Mouse (Mus musculus): ENCODE results near the gene Cdk6. TPM values are rescaled to one million over a fixed set of nuclear protein-coding genes. Genes with fewer than 3 reads are reported as not detected.

Cdk6 gene
- polyA plus RNA-seq, 1 experiment, result 10.0 TPM

DNA sequence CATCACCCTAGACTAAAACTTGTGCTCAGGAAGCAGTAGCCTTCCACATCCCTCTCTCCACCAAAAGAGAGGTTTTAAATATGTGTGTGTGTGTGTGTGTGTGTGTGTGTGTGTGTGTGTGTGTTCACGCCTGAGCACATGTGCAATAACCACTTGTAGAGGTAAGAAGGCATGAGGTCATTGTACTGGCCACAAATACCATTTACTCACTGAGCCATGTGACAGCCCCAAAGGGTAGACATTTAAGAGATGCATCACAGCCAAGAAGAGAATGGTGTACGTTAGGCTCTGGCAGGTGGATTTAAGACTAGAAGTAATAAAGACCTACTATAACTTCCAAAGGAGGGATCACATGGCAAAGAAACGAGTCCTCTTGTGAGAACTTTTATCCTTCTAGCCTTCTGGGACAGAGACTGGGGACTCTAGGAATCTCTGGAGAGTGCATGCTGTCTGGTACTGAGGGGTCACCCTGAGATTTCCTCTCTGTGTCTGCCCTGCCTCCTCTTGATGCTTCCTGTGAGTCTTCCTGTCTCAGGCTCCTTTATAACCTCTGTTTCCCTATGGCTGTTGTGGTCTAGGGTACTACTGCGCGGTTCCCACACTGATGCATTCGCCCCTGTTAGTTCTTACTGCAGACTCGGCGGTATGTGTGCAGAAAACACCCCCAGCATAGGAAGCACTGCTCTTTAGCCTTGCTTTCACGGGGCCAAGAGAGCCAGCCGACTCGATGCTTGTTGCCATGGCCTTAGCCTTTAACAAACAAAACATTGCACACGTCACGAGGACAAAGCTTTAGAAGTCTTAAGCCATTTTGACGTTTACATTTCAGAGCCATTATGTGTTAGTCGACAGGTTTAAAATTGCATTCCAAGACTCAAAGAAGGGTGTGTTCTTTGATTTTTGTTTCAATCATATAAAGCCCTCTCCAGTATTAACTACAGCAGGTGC, 22.0 kb downstream of the Cdk6 start:
- no peak for DNase-seq (ENCODE audit: low read depth)
- no peak for TF ChIP-seq POLR2A (IDR thresholded peaks at IDR 0.05; ENCODE audit: borderline replicate concordance, extremely low read depth, insufficient read depth, insufficient read length, poor library complexity, severe bottlenecking)
- TF ChIP-seq CTCF (IDR thresholded peaks at IDR 0.05; ENCODE audit: borderline replicate concordance, extremely low read depth, insufficient read depth, insufficient read length), result no peak

DNA sequence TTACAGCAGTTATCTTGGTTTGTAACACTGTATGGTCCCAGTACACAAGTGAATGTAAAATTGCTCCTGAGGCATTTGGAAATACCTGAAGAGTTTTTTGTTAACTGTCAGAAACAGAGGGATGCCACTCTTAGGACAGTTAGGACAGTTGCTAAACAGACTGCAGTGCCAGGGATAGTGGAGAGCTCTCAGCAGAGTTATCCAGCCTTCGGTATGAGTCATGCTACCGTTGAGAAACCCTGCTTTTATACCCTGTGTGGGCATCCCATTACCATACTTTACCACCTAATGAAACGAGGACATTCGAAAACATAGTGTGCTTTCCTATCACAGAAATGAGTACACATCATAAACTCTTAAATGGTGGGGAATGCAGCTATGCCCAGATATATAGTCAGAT, 25.8 kb downstream of the Cdk6 start:
- DNase-seq (ENCODE audit: low read depth), result no peak

DNA sequence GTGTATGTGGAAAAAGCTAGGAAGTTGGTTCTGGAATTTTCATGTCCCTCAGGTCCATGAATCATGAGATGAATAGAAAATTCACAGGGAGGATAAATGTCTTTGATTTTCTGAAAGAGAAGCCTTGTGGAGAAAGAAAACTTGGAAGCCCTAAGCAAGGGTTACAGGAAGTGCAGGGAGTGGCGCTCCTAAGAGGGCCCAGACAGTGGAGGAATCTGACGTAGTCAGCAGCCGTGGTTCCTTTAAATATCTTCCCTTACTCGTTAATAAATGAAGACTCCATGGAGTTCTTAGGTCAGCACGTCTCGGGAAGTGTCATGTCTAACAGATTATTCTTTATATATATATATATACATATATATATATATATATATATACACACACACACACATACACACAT, 28.0 kb downstream of the Cdk6 start:
- no peak for TF ChIP-seq CTCF (IDR thresholded peaks at IDR 0.05; ENCODE audit: borderline replicate concordance, extremely low read depth, insufficient read depth, insufficient read length)
- TF ChIP-seq POLR2A (IDR thresholded peaks at IDR 0.05; ENCODE audit: borderline replicate concordance, extremely low read depth, insufficient read depth, insufficient read length, poor library complexity, severe bottlenecking), result no peak
- no peak for DNase-seq (ENCODE audit: low read depth)

More for the DNA sequence above, 25.8 kb downstream of the Cdk6 start:
- TF ChIP-seq POLR2A (IDR thresholded peaks at IDR 0.05; ENCODE audit: borderline replicate concordance, extremely low read depth, insufficient read depth, insufficient read length, poor library complexity, severe bottlenecking), result no peak
- TF ChIP-seq CTCF (IDR thresholded peaks at IDR 0.05; ENCODE audit: borderline replicate concordance, extremely low read depth, insufficient read depth, insufficient read length), result no peak

- no peak for TF ChIP-seq POLR2A (IDR thresholded peaks at IDR 0.05; ENCODE audit: borderline replicate concordance, extremely low read depth, insufficient read depth, insufficient read length, poor library complexity, severe bottlenecking)
- TF ChIP-seq CTCF (IDR thresholded peaks at IDR 0.05; ENCODE audit: borderline replicate concordance, extremely low read depth, insufficient read depth, insufficient read length), result no peak
- DNase-seq (ENCODE audit: low read depth), result no peak
Observed at GRCm38 (mm10) chr5:3371212-3371611, 29.9 kb downstream of the Cdk6 start.

DNA sequence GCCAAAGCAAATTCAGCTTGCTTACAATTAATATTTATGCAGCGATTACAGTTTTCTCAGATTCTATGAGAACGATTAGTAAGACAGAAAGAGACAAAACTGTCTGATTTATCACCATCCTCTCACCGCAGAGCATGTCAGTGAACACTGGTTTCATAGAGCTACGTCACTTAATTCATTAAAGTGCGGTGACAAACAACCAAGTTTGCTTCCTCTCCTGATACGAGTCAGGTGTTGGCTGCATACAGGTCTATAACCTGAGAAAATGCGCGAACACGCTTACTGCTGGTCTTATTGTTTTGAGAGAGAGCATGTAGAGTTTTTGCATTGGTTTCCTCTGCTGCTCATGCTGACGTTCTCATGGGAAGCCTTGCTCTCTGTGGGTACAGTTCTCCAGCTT, 31.9 kb downstream of the Cdk6 start:
- TF ChIP-seq POLR2A (IDR thresholded peaks at IDR 0.05; ENCODE audit: borderline replicate concordance, extremely low read depth, insufficient read depth, insufficient read length, poor library complexity, severe bottlenecking) (no peak), CTCF (IDR thresholded peaks at IDR 0.05; ENCODE audit: borderline replicate concordance, extremely low read depth, insufficient read depth, insufficient read length) (no peak)
- DNase-seq (ENCODE audit: low read depth), result no peak

GRCm38 (mm10) chr5:3374763-3375162, 33.5 kb downstream of the Cdk6 start:
- TF ChIP-seq CTCF (IDR thresholded peaks at IDR 0.05; ENCODE audit: borderline replicate concordance, extremely low read depth, insufficient read depth, insufficient read length) (no peak), POLR2A (IDR thresholded peaks at IDR 0.05; ENCODE audit: borderline replicate concordance, extremely low read depth, insufficient read depth, insufficient read length, poor library complexity, severe bottlenecking) (no peak)
- DNase-seq (ENCODE audit: low read depth), result no peak

GRCm38 (mm10) chr5:3376167-3376566, 34.9 kb downstream of the Cdk6 start:
- no peak for DNase-seq (ENCODE audit: low read depth)
- no peak for TF ChIP-seq POLR2A (IDR thresholded peaks at IDR 0.05; ENCODE audit: borderline replicate concordance, extremely low read depth, insufficient read depth, insufficient read length, poor library complexity, severe bottlenecking)
- no peak for TF ChIP-seq CTCF (IDR thresholded peaks at IDR 0.05; ENCODE audit: borderline replicate concordance, extremely low read depth, insufficient read depth, insufficient read length)

DNA sequence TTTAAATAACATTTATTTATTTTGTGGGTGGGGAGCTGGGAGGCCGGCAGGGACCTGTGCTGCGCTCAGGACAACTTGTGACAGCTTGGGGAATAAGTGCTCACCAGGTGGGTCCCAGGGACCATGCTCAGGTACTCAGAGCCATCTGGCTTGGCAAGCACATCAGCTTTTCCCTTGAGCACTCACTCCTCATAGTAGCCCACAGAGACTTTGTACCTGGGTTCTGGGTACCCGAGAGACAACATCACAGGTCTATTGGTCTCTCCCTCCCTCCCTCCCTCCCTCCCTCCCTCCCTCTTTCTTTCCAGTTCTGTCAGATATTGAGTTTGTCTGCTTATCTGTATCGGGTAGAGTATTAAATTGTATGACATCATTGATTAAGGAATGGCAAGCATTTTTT, 38.0 kb downstream of the Cdk6 start:
- DNase-seq (ENCODE audit: low read depth), result no peak
- TF ChIP-seq CTCF (IDR thresholded peaks at IDR 0.05; ENCODE audit: borderline replicate concordance, extremely low read depth, insufficient read depth, insufficient read length) (no peak), POLR2A (IDR thresholded peaks at IDR 0.05; ENCODE audit: borderline replicate concordance, extremely low read depth, insufficient read depth, insufficient read length, poor library complexity, severe bottlenecking) (no peak)

- TF ChIP-seq CTCF (IDR thresholded peaks at IDR 0.05; ENCODE audit: borderline replicate concordance, extremely low read depth, insufficient read depth, insufficient read length), result no peak
- no peak for TF ChIP-seq POLR2A (IDR thresholded peaks at IDR 0.05; ENCODE audit: borderline replicate concordance, extremely low read depth, insufficient read depth, insufficient read length, poor library complexity, severe bottlenecking)
- no peak for DNase-seq (ENCODE audit: low read depth)
Observed at GRCm38 (mm10) chr5:3380692-3381233, 39.5 kb downstream of the Cdk6 start.

DNA sequence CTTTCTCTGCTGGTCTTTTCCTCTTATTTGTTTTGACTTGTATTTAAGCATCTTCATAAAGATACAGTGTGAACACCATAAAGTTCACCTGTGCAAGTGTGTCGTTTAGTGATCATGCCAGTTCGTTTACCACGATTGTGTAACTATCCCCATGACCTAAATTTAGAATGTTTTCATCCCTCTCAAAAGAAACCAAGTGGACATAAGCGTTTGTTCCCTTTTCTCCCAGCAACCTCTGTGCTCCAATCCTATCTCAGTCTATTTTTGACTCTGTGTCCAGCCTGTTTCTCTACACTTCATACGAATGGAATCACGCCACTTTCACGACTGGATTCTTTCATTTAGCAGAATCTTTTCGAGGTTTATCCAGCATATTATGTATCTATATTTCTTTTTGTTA, 40.5 kb downstream of the Cdk6 start:
- DNase-seq (ENCODE audit: low read depth), result no peak
- TF ChIP-seq POLR2A (IDR thresholded peaks at IDR 0.05; ENCODE audit: borderline replicate concordance, extremely low read depth, insufficient read depth, insufficient read length, poor library complexity, severe bottlenecking) (no peak), CTCF (IDR thresholded peaks at IDR 0.05; ENCODE audit: borderline replicate concordance, extremely low read depth, insufficient read depth, insufficient read length) (no peak)

- no peak for TF ChIP-seq CTCF (IDR thresholded peaks at IDR 0.05; ENCODE audit: borderline replicate concordance, extremely low read depth, insufficient read depth, insufficient read length)
- no peak for TF ChIP-seq POLR2A (IDR thresholded peaks at IDR 0.05; ENCODE audit: borderline replicate concordance, extremely low read depth, insufficient read depth, insufficient read length, poor library complexity, severe bottlenecking)
- DNase-seq (ENCODE audit: low read depth), result no peak
Observed at GRCm38 (mm10) chr5:3382343-3383040, 41.2 kb downstream of the Cdk6 start.
